Mouse (Mus musculus) olfactory bulb, adult 2 months (tissue): ENCODE results near the gene Arl15.

ENCODE experiments used
- CTCF ChIP-seq: fragments of 200-500 bp; IDR thresholded peaks from 2 replicates; pipeline ENCODE4 v1.5.1; 2012; ENCODE audit warnings: low read depth, mild to moderate bottlenecking, low read length, moderate library complexity; ENCODE audit not compliant: insufficient read depth
- POLR2A ChIP-seq: fragments of 200-500 bp; IDR thresholded peaks from 2 replicates; pipeline ENCODE4 v1.6.1; 2012; ENCODE audit warnings: mild to moderate bottlenecking, low read depth, low read length, moderate library complexity; ENCODE audit not compliant: insufficient read depth

GRCm38 (mm10) chr13:114129986-114130385 is 335.7 kb downstream of the Arl15 start:
- no peak for TF ChIP-seq CTCF
- no peak for TF ChIP-seq POLR2A
